Mouse (Mus musculus) right cerebral cortex, postnatal 25 days (tissue): ENCODE results near the gene Zfp770.
"Not testable (repeated sequence)": the region's sequence is repeated elsewhere in the genome, so short reads cannot be mapped to it uniquely, and the experiment has no call there.

Experiments used
- DNase-seq: peaks from one replicate; pipeline ENCODE4 v3.0.0; 2022

The Zfp770 gene

GRCm38 (mm10) chr2:114200932-114201559 lies at the start of gene Zfp770:
TSS of gene Zfp770 (minus strand) at chr2:114201469.
- peak; percentile 78 for DNase-seq

GRCm38 (mm10) chr2:114249440-114249839 lies 48.2 kb upstream of the Zfp770 start:
- no peak for DNase-seq

- no peak for DNase-seq
These were observed 36.4 kb upstream of the Zfp770 start for GRCm38 (mm10) chr2:114237639-114238038.

GRCm38 (mm10) chr2:114236566-114236965 lies 35.3 kb upstream of the Zfp770 start:
- DNase-seq, result no peak

DNA sequence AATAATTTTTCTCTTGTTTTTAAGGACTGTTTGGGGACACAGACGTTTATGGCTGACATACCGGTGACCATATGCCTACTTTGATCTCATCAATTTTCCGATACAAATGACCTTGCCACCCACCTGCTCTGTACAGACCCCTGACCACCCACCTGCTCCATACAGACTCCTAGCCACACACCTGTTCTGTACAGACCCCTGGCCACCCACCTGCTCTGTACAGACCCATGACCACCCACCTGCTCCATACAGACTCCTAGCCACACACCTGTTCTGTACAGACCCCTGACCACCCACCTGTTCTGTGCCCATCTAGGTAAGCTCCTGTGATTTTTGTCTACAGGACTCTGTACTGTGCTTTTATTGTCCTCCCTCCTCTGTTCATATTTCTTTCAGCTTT lies 34.3 kb upstream of the Zfp770 start:
- no peak for DNase-seq

DNA sequence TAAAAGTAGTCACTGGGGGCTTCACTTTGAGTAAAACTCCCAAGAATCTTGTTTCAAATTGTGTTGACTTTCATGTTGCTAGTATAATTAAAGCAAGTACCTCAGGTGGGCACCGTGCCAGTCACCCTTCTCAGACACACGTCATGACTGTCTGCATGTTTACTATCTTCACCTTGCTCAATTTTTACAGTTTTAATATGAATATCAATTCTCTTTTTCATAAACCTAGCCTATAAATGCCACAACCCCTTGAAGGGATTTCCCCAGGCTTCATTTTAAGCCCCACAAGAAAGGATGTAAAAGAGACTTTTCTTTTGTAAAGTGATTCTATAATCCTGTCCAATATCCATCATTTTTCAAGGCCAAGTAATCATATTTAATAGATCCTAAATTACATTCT lies 30.0 kb upstream of the Zfp770 start:
- no peak for DNase-seq

DNA sequence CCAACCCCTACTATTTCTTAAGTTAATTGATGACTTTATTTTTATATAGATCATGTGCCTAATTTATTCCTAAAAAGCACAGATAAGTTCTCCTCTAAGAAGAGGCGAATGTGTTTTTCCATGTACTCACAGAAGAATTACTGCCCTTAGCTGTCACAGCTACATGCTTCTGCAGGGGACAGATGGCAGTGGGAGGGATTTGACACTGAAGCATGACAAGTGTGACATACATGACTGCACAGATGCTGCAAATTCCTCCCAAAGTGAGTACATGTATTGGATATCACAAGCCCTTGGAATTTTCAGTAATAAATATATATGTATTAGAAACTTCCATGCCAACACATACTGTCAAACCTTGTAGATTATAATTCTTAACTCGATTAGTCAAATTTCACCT lies 27.4 kb upstream of the Zfp770 start:
- no peak for DNase-seq

DNA sequence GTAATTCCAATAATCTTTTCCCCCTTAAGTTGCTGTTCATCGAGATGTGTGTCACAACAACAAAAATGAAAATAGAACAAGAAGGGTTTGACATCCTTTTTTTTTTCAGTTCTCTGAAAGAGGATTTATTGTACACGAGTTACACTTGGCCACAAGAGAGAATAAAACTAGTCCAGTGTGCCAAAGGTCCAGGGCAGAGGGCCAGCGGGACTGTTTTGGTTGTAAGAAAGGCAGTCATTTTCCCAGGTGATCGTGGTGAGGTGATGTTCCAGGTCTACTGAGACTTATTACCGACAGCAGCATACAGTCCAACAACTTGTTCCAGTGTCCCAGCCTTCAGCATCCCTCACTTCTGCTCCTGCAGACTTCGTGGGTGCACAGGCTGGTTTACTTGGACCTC lies 3.8 kb upstream of the Zfp770 start:
- no peak for DNase-seq

GRCm38 (mm10) chr2:114201574-114201973 lies 305 bp upstream of the Zfp770 start:
- no peak for DNase-seq

- DNase-seq, result no peak
These were observed 4.8 kb downstream of the Zfp770 start for GRCm38 (mm10) chr2:114196421-114196820.

GRCm38 (mm10) chr2:114186924-114187323 lies 14.3 kb downstream of the Zfp770 start, which contains the start of gene Aqr:
TSS of gene Aqr (minus strand) at chr2:114187024.
- DNase-seq, result not testable (repeated sequence)

- DNase-seq, result no peak
These were observed 23.2 kb downstream of the Zfp770 start for GRCm38 (mm10) chr2:114177802-114178733.

DNA sequence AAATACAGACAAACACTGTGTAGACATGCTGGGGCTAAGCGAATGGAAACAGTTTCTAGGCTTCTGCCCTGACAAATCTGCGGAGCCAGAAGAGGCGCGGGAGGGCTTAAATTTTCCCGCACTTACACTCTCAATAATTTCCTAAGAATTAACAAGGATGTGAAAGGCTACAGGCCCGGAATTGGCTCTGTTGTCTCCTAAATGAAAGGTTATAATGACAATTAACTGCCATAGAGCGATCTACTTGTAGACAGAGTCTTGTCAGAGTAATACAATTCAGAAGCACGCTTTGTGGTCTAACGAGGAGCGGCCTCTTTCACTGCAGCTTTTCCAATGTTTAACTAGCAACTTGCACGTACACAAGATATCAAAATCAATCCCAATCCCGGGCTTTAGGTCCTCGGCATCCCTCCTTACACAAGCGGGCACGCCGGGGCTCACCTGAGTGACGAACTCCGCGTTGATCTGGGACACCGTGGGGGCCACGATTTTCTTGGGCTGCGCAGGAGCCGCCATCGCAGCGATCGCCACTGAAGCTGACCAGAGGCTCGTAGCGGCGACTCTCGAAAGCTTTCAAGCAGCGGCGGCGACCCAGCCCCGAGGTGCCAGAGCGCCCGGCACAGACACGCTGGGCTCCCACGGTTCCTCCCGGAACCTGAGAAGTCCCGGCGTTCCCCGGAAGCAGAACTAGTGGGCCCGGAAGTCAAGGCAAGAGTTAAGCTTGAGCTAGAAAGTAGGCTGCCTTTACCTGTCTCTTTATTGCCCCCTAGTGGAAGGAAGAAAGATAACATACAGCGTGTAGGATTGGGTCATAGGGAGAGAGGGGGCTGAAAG lies 26.4 kb downstream of the Zfp770 start:
- peak; percentile 79 for DNase-seq

DNA sequence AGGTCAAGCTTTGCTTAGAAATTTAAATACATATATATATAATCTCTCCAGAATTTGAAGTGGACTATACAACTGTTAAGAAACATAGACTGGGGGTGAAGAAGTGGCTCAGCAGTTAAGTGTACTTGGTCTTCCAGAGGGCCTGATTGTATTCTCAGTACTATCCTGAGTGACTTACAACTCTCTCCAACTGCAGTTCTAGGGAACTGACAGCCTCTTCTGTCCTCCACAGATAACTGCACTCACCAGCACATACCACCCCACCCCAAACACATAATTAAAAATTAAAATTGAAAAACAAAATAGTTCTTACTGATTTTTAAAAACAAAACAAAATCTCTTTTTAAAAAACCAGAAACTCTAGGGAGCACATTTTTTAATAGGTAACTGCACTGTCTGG lies 28.0 kb downstream of the Zfp770 start:
- DNase-seq, result no peak

DNA sequence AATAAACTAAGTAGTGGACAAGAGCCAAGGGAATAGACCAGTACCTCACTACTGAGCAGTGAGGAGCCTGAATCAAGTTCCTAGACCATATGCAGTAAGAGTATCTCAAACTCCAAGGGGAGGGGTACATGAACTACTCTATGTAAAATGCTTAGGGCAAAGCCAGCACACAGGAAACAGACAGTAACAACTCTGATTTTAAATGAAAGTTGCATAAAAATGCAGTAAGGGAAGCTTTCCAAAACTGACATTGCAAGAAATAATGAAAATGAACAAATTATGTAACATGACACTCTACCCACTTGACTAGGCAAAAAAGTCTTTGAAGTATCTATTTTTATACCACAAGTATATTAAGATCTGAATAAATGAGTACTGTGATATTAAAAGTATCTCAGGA lies 33.4 kb downstream of the Zfp770 start:
- DNase-seq, result no peak

- no peak for DNase-seq
These were observed 39.3 kb downstream of the Zfp770 start for GRCm38 (mm10) chr2:114161978-114162377.

DNA sequence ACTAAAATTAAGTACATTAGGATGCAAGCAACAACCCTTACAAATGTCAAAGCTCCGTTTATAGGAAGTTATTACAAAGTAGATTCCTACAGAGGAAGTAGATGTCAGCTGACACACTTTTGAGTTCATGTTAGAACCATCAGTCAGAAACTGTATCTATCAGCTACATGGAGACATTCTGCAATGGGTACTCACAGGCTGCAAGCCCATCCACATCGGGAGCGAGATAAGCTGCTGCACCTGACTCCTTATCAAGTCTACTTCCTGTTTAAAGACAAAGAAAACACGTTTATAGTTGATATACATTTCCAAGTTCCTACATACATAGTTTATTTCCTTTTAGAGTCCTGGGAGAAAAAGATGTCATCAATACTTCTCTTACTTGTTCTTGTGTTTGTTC lies 43.9 kb downstream of the Zfp770 start:
- DNase-seq, result no peak

- DNase-seq, result no peak
These were observed 44.6 kb downstream of the Zfp770 start for GRCm38 (mm10) chr2:114156639-114157038.

- no peak for DNase-seq
These were observed 48.0 kb downstream of the Zfp770 start for GRCm38 (mm10) chr2:114153247-114153646.

DNA sequence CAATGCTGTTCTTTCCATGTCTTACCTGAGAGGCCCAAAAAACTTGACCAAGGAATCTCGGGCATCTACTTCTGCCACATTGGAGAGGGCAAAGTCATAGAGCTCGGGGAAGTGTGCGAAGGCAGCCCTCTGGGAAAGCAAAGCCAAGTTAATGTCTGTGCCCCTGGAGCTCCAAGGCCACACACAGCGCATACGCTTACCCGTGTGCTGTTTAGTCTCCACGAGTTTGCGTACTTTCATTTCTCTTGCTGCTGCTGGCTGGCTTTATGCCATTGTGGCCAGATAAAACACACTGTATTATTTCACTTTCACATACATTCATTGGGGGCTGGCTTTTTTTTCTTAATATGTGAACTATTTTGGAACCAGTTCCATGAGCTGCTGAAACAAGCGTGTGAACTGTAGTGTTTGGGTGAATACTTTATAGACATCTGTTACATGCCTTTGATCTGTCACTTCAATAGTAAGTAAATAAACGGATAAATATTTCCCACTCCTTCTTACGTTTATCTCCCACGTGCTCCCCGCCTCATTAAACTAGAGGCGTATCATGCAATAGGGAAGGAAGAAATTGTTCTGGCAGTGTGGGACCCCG lies 54.3 kb downstream of the Zfp770 start:
- DNase-seq, result no peak

GRCm38 (mm10) chr2:114145315-114145801 lies 55.9 kb downstream of the Zfp770 start:
- no peak for DNase-seq

- no peak for DNase-seq
These were observed 56.4 kb downstream of the Zfp770 start for GRCm38 (mm10) chr2:114144915-114145314.

DNA sequence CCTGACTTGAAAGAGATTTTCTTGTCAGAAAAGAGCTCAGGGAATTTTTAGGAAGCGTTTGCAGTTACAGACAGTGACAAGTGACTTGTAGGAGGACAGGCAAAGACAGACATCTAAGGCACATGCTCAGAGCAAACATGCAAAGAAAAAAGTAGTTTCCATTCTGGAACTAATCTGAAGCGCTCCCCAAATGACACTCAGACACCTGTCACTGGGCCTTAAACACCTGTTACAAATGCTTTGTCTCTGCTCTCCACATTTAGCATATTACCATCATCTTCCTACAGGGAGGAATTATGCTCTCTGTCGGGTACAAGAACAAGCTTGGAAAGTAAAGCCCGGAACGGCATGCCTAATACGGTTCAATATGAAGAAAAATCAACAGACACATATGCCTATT lies 57.4 kb downstream of the Zfp770 start:
- DNase-seq, result no peak
